Mouse (Mus musculus) lung, postnatal 0 days (tissue): ENCODE results near the gene Arid4b. TPM values are rescaled to one million over a fixed set of nuclear protein-coding genes. Genes with fewer than 3 reads are reported as not detected.

Experiments used
- ATAC-seq: fragments of 200-750 bp; cut with Nextera tagmentation; 2 replicates; pipeline ENCODE4 v1.8.0; 2017; ENCODE audit warnings: moderate library complexity
- DNase-seq: peaks from one replicate; pipeline ENCODE4 v3.0.0-alpha.2; 2016; ENCODE audit warnings: low spot score
- H3K27ac ChIP-seq: fragments of 300-500 bp; sonication (generic); 2 replicates; pipeline ENCODE4 v1.5.1; 2014; ENCODE audit warnings: antibody characterized with exemption, mild to moderate bottlenecking, low read length, mixed read lengths
- H3K27me3 ChIP-seq: fragments of 300-500 bp; sonication (generic); replicated peaks from 2 replicates; pipeline ENCODE4 v1.6.1; 2014; ENCODE audit warnings: low read length, mixed read lengths; ENCODE audit not compliant: insufficient read depth
- H3K36me3 ChIP-seq: fragments of 300-500 bp; sonication (generic); 2 replicates; pipeline ENCODE4 v1.6.1; 2014; ENCODE audit warnings: low read length, mixed read lengths; ENCODE audit not compliant: insufficient read depth
- H3K4me1 ChIP-seq: fragments of 300-500 bp; sonication (generic); 2 replicates; pipeline ENCODE4 v1.6.1; 2014; ENCODE audit warnings: antibody characterized with exemption, low read depth, low read length, mixed read lengths; ENCODE audit not compliant: insufficient read depth
- H3K4me2 ChIP-seq: fragments of 300-500 bp; sonication (generic); replicated peaks from 2 replicates; pipeline ENCODE4 v1.6.1; 2014; ENCODE audit warnings: low read depth, mild to moderate bottlenecking, low read length, moderate library complexity, mixed read lengths
- H3K4me3 ChIP-seq: fragments of 300-500 bp; sonication (generic); 2 replicates; pipeline ENCODE4 v1.5.1; 2014; ENCODE audit warnings: low read depth, low read length
- H3K9ac ChIP-seq: fragments of 300-500 bp; sonication (generic); replicated peaks from 2 replicates; pipeline ENCODE4 v1.6.1; 2014; ENCODE audit warnings: low read depth, mild to moderate bottlenecking
- H3K9me3 ChIP-seq: fragments of 300-500 bp; sonication (generic); 2 replicates; pipeline ENCODE4 v1.6.1; 2016; ENCODE audit warnings: low read length, mixed read lengths
- CTCF ChIP-seq: IDR thresholded peaks from 2 replicates; pipeline ENCODE4 v1.5.1; 2016; ENCODE audit warnings: antibody characterized with exemption, mild to moderate bottlenecking
- EP300 ChIP-seq: IDR thresholded peaks from 2 replicates; pipeline ENCODE4 v1.6.1; 2016; ENCODE audit warnings: antibody characterized with exemption, mild to moderate bottlenecking, control low read depth
- WGBS: fragments of 180-500 bp; shearing (Covaris S2); extraction: QIAGEN DNeasy Blood & Tissue Kit; methylation state at CpG from one replicate; pipeline ENCODE4 v1.1.7; 2014; 5-methylcytosine and 5-hydroxymethylcytosine counted together
- polyA plus RNA-seq: library from polyadenylated mRNA; unstranded; fragments of >200 nt; fragmentation: Nextera tagmentation; extraction: Ambion mirVana; gene quantifications from 2 replicates; pipeline ENCODE4 v1.2.1, GENCODE M21; 2015

The Arid4b gene
- polyA plus RNA-seq, 1 experiment from 2014 or later: 60.3 TPM

DNA sequence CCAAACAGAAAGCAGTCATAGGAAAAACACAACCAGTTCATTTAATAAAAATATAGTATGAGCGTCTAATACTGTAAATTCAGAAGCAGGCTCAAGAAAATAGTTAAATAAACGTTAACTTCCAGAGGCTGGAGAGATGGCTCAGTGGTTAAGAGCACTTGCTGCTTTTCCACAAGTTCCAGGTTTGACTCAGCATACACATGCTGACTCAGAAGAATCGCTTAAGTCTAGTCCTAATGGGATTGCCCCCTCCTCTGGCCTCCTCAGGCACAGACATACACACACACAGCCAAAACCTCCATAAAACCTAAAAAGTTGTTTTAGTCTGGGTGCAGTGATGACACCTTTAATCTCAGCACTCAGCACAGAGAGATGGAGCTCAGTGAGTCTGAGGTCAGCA lies 6.2 kb upstream of the Arid4b start:
- H3K27ac ChIP-seq: no peak overlapping the region
- no peak overlapping the region for H3K4me3 ChIP-seq
- no peaks in the 10 kb centered on the region for H3K4me1 ChIP-seq
- no peaks in the 10 kb centered on the region for H3K27me3 ChIP-seq
- no peak overlapping the region for H3K4me2 ChIP-seq
- DNase-seq (no peak), ATAC-seq (no peak)
- H3K9me3 ChIP-seq: no peaks in the 10 kb centered on the region
- peaks cover 14% of the 10 kb centered on the region; the same call in 1 of the 2 replicates for H3K36me3 ChIP-seq
- TF ChIP-seq CTCF (no peak), EP300 (no peak)
- H3K9ac ChIP-seq: no peak overlapping the region
- WGBS: 80% methylated on average over 3 of the region's 3 CpGs

DNA sequence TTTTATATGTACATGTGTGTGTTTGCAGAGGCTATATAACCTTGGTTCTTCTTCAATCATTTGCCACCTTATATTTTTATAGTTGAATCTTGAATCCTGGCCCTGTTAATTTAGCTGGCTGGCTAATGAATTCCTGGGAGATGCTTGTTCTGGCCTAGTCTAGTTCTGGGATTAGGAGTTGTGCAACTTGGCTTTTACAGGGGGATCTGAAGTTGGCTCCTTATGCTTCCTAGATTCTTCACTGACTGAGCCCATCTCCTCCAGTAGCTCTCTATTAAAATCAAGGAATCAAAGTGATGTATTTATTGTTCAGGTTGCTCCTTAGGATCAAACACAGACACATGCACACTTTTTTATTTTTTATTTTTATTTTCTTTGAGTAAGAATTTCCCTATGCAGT lies 3.5 kb upstream of the Arid4b start:
- H3K9me3 ChIP-seq: no peaks in the 10 kb centered on the region
- H3K4me1 ChIP-seq: peaks cover 6% of the 10 kb centered on the region; the same call in 1 of the 2 replicates
- no peak overlapping the region for H3K4me3 ChIP-seq
- H3K27ac ChIP-seq: no peak overlapping the region
- ATAC-seq (no peak), DNase-seq (no peak)
- no peak overlapping the region for H3K9ac ChIP-seq
- no peaks in the 10 kb centered on the region for H3K27me3 ChIP-seq
- H3K4me2 ChIP-seq: no peak overlapping the region
- H3K36me3 ChIP-seq: no peaks in the 10 kb centered on the region
- TF ChIP-seq EP300: no peak

DNA sequence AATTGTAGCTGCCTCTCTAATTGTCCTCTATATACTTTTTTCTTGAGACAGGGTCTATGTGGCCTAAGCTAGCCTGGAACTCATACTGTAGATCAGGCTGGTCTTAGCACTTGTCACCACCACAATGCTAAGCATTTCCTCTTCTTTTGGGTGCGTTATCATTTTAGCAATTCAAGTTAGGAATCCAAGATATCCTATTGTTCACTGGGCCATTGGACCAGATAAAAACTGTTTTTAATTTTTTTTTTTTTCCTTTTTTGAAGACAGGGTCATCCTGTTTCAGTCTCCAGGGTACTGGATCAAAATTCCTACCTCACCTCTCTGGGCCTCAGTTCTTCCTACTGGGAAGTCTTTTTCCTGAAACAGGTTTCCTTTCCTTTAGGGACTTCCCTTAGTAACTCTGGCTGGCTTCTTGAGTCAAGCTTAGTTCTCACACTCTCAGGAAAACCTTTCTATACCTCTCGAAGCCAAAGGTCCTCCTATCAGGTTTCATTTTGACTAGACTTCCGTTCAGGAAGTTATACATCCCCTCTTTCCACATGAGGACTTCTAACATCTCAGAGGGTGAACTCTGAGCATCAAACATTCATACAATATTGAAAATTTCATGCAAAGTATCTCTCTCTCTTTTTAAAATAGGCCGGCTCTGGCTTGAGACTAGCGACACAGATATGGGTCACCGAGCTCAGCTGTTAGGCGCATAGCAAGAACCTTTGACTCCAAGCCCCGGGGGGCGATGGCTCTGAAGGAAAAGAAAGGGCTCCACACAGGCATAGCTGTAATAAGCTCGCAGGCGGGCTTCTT lies 621 bp upstream of the Arid4b start:
- H3K27me3 ChIP-seq: no peaks in the 10 kb centered on the region
- no peak for TF ChIP-seq EP300
- no peak for TF ChIP-seq CTCF
- H3K36me3 ChIP-seq: no peaks in the 10 kb centered on the region
- peak; percentile 50 for DNase-seq
- H3K9ac ChIP-seq: peak overlapping the region; percentile 82
- peak overlapping the region; percentile 92 for H3K27ac ChIP-seq
- peaks cover 6% of the 10 kb centered on the region; the same call in 1 of the 2 replicates for H3K4me1 ChIP-seq
- peak overlapping the region; percentile 98 for H3K4me3 ChIP-seq
- ATAC-seq: no peak
- H3K9me3 ChIP-seq: no peaks in the 10 kb centered on the region
- H3K4me2 ChIP-seq: peak overlapping the region; percentile 73
- 3% methylated on average over 11 of the region's 11 CpGs for WGBS

DNA sequence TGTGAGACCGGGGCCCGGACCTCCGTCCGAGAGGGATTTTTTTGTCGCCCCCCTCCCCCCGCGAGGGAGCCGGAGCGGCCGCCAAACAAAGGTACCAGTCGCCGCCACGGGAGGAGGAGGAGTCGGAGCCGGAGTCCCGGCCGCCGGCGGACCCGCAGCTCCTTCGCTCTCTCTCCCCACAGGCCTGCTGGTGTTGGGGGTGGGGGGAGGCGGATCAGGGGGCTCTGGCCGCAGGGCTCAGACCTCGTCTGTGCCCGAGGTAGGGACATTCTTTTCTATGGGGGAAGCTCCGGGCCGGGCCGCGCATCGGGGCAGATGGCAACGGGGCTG lies 875 bp downstream of the Arid4b start:
- peak; percentile 34 for ATAC-seq
- 3% methylated on average over 6 of the region's 31 CpGs for WGBS

DNA sequence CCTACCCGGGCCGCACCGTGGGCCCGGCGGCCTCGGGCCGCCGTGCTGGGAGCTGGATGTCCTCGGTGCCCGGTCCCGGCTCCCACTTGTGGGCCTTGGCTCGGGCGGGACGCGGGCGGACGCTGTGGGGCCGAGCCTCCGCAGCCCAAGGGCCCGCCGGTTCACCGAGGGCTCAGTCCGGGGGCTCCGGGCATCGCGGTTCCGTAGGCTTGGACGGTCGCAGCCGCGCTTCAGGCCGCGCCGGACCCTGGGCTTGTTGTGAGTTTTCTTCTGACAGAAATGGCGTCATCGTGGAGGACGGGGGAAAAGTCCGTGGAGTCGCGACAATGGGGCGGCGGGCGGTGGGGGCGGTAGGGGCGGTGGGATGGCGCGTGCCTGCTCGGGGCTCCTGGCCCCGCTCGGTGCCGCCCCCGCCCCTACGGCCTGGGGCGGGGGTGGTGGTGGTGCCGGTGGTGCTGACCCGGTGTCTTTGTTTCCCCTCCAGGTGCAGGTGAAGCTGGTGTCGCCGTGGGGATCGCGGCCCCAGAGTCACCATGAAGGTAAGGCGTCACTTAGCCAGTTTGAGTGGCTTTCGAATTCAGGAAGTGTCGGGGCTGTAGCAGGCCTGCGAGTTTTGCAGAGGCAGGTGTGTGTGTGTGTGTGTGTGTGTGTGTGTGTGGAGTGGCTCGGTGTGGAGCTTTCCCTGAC lies 1.5 kb downstream of the Arid4b start:
- Histone ChIP-seq H3K4me2 (peak overlapping the region; percentile 84), H3K27ac (peak overlapping the region; percentile 97), H3K9me3 (no peaks in the 10 kb centered on the region), H3K4me3 (peak overlapping the region; percentile 98), H3K27me3 (no peaks in the 10 kb centered on the region), H3K4me1 (peaks cover 6% of the 10 kb centered on the region; the same call in 1 of the 2 replicates), H3K36me3 (no peaks in the 10 kb centered on the region), H3K9ac (peak overlapping the region; percentile 93)
- peak; percentile 64 for DNase-seq
- TF ChIP-seq CTCF (no peak), EP300 (no peak)
- WGBS: under 1% methylated on average over 46 of the region's 65 CpGs
- ATAC-seq: no peak

More for the DNA sequence above, 875 bp downstream of the Arid4b start:
- no peak for TF ChIP-seq EP300
- TF ChIP-seq CTCF: no peak
- H3K4me2 ChIP-seq: peak overlapping the region; percentile 84
- no peaks in the 10 kb centered on the region for H3K9me3 ChIP-seq
- no peaks in the 10 kb centered on the region for H3K27me3 ChIP-seq
- DNase-seq: no peak
- H3K4me1 ChIP-seq: peaks cover 6% of the 10 kb centered on the region; the same call in 1 of the 2 replicates
- H3K27ac ChIP-seq: peak overlapping the region; percentile 97
- no peaks in the 10 kb centered on the region for H3K36me3 ChIP-seq
- peak overlapping the region; percentile 93 for H3K9ac ChIP-seq
- H3K4me3 ChIP-seq: peak overlapping the region; percentile 98

DNA sequence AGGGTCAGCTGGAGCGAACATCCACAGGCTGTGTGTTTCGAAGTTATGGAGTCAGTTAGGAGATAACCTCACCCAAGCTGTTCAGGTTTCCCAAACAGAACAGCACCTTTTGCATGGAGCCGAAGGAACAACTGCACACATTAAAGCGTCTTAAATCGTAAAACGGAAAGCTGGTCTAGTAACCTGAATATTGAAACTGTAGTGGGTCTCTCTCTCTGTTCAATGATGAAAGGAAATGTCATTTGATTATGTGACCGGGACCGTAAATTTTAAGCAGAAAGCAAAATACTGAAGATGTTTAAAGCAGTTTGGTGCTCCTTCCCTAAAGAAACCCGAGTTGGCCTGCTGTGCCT lies 2.0 kb downstream of the Arid4b start:
- H3K4me1 ChIP-seq: peaks cover 6% of the 10 kb centered on the region; the same call in 1 of the 2 replicates
- ATAC-seq (no peak), DNase-seq (no peak)
- H3K36me3 ChIP-seq: no peaks in the 10 kb centered on the region
- WGBS: 9% methylated on average over 9 of the region's 9 CpGs
- no peaks in the 10 kb centered on the region for H3K9me3 ChIP-seq
- H3K9ac ChIP-seq: peak overlapping the region; percentile 93
- H3K27me3 ChIP-seq: no peaks in the 10 kb centered on the region
- no peak for TF ChIP-seq CTCF
- peak overlapping the region; percentile 84 for H3K4me2 ChIP-seq
- H3K4me3 ChIP-seq: peak overlapping the region; percentile 98
- peak overlapping the region; percentile 97 for H3K27ac ChIP-seq
